Mouse (Mus musculus): ENCODE measurements around the gene Lama4.

Gene Lama4

GRCm38 (mm10) chr10:39056050-39056449 is 90.7 kb downstream of the Lama4 start:
- DNase-seq: no peak

- DNase-seq: peak; percentile 19 to 55
These were observed 99.4 kb downstream of the Lama4 start for GRCm38 (mm10) chr10:39064732-39065131.

DNA sequence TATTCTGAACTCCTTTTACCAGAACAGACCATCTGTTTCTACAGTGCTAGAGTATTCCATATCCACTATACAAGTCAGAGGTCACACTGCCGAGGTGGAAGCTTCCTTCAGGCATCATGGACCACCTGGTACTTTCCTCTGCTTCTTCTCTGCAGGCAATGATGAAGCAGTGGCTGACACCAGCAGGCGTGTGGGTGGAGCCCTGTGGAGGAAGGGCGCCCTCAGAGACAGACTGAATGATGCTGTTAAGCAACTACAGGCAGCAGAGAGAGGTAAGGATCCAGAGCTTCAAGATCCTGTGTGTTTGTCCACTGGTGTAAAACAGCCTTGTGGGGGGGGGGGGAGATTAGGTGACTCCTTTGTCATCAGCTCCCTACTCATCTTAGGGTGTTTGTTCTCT is 100.1 kb downstream of the Lama4 start:
- no peak for DNase-seq

DNA sequence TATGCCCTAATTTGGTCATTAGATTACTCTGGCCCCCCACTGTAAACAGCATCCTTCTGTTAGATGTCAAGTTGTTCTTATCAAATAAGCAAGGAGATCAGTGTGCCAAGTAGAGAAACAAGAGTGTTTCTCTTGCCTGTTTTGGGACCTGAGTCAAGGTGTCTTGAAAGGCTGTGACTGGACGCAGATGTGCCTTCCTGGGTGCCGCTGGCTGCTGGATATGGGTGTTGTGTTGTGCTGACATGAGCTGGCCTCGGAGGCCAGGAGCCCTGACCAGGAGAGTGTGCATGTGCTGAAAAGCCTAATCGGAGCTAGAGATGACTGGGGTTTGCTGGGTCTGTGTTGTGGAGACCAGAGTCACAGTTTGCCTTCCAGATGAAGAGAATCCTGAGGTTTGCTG is 100.7 kb downstream of the Lama4 start:
- DNase-seq: no peak

GRCm38 (mm10) chr10:39066962-39067361 is 101.6 kb downstream of the Lama4 start:
- DNase-seq: peak; percentile 47 to 70

- DNase-seq: no peak
These were observed 106.7 kb downstream of the Lama4 start for GRCm38 (mm10) chr10:39072048-39072447.

DNA sequence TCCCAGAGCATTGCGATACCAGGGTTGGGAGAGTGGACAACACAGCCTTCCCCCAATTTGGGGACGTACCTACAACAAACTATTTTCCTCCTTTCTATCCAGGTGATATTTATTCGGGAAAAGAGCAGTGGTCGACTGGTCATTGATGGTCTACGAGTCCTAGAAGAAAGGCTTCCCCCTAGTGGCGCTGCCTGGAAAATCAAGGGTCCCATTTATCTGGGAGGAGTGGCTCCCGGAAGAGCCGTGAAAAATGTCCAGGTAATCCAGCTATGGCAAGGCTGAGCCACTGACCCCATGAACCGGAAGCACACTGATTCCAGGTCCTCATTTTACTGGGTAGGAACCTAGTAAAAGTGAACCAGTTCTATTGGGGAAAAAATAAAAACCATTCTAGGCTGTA is 131.7 kb downstream of the Lama4 start:
- DNase-seq: peak; percentile 61 to 76

DNA sequence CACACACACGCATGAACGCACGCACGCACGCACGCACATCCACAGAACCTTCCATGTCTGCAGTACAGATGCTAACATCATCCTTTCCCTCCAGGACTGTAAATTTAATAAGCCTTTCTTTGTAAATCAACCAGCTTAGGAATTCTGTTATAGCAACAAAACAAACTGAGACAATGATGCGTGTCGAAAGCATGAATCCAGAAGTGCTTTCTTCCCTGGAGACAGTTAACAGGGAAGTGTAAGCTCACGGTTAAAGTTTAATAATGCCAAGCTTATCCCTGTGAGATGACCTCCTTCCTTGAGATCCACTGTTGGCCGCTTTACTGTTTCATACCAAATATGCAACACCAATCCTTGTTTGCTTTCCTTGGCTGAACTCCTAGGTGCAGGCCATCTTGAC is 133.4 kb downstream of the Lama4 start:
- DNase-seq: no peak

GRCm38 (mm10) chr10:39104803-39105449 is 139.6 kb downstream of the Lama4 start:
- DNase-seq: no peak

DNA sequence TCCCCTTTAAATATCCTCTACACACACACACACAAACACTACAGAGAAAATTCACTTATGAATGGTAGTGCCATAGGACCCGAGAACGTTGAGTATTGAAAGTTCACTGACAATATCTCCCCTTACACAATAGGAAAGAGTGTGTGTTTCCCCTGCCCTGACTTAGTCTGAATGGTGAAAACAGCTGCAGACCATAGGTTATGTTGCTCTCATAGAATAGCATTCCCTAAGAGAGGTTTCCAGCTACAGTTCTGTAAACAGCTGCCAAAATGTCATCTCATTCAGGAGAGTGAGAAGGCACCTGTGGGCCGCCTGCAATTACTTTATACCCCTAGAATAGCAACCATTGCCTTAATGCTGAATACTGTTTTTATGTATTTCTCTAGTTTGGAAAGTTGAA is 141.1 kb downstream of the Lama4 start:
- DNase-seq: no peak

- no peak for DNase-seq
These were observed 141.6 kb downstream of the Lama4 start for GRCm38 (mm10) chr10:39106935-39107334.

DNA sequence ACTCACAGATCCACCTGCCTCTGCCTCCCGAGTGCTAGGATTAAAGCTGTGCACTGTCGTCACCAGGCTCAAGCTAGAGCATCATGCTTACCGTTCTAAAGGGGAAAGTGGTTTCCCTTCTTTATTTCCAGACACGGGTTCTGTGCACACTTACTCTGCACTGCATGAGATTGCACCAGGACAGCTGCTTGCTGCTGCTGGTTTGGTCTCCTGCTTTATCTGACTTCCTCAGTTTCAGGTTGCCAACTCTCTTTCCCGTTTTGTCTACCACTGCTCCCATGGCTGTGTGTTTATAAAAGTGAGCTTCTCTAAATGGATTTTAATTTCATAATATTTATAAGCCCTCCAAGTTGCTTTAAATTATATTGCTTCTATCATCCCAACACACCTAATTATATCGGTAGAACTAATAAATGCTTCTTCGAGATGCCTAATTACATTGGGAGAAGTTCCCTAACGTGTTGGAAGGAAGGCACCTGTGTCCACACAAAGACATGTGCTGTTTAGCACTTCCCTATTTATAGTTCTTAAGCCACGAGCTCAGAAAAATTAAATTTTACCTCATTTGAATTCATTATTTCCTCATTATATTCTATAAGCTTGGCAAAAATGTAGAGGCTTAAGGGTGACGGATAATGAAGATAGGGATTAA is 143.6 kb downstream of the Lama4 start:
- DNase-seq: no peak

DNA sequence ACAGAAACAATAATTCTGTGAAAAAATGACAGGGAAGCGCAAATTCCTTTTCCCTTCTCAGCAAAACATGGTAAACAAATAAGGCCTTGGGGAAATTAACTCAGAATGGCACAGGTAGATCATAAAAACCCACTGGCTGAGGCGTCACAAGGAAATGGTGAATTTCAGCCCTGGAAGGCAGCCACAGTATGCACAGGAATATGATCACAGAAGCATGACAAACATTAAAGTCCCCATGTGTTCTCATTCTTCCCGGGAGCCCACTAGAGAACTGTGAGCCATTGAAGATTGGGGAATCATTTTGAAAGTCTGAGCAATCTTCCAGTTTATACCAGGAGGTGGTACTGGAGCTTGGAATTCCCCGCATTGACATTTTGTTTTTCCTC is 144.2 kb downstream of the Lama4 start:
- DNase-seq: no peak

DNA sequence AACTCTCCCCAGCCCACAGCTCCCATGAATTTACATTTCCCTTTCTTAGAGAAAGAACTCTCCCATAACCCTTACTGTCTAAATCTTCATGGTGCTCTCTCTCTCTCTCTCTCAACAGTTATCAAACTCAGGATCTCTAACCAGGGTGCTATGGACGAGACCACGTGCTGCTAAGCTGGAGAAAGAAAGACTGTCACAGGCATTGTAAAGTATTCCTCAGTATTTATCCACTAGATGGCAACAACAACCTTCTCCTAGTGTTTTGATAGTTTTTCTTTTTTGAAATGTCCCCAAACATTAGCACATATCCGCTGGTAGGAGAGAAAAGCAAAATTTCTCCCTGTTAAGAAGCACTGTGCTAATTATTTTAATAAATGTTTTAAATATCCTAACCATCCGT is 156.1 kb downstream of the Lama4 start:
- DNase-seq: no peak

DNA sequence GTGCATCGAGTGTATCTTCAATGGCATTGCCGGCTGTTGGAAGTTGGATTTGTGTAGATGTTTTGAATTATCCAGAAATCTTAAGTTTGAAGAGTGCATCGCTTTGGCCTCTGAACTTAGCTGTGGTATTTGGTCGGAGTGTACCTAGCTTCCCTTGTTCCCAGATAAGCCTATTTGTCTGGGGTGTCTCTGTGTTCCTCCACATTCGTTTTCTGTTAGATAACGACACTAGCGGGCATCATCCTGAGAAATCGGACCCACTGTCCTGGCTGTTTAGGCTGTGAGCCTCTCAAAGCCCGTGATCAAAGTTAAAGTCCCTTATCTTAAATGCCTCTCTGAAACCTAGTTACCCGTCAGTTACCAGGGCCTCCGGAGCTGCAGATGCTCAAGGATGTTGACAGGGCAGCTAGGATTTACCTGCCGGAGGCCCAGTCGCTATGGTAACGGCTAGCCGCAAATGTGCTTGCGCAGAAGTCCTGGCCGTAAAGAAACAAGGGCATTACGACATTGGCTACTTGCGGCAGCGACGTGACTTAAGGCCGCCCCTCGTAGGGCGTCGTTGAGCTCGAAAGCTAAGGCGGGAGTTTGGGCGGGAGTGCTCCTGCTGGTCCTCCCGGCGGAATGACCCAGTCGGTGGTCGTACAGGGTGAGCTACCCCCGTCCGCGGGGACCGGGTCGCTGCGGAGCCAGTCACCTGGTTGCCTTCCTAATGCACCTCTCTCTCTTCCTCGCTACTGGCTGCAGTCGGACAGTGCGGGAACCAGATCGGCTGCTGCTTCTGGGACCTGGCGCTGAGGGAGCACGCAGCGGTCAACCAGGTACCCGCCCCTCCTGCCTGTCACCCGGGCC is 168.4 kb downstream of the Lama4 start, which contains the start of the genes Fam229b and Tube1:
Gene Fam229b (minus strand): TSS at position 453 of the 849 bp plus-strand sequence.
Gene Tube1 (plus strand): TSS at position 515 of the 849 bp plus-strand sequence.
- peak; percentile 93 to 95 for DNase-seq

DNA sequence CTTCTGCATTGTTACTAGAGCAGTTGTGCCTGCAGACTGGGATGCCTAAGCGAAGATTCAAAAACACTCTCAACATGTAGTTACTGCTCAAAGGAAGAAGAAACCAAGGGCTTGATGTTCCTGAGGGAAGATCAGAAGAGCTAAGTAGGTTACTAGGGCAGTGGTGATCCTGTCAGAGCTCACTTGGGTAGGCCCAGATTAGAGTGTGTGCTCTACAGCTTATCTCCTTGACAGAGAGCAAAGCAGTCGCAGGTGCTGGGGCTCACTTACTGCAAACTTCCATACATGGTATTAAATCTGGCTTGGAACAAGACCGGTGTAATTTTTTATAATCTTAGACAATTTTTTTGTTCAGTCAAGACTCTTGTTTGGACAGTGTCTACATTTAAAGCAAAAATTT is 172.5 kb downstream of the Lama4 start:
- no peak for DNase-seq

DNA sequence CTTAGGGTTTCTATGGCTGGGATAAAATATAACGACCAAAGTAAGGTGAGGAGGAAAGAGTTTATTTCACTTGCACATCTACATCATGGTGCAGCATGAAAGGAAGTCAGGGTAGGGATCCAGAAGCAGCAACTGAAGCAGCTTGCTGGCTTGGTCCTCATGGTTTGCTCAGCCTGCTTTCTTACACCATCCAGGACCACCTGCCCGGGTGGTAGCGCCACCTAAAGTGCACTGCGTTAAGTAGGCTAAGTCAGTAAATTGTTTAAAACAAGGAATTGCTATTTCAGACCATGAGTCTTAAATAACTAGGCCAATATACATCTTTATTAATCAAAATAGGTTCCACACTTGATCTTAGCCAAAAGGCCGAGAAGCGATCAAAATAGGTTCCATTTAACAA is 173.4 kb downstream of the Lama4 start:
- DNase-seq: no peak

DNA sequence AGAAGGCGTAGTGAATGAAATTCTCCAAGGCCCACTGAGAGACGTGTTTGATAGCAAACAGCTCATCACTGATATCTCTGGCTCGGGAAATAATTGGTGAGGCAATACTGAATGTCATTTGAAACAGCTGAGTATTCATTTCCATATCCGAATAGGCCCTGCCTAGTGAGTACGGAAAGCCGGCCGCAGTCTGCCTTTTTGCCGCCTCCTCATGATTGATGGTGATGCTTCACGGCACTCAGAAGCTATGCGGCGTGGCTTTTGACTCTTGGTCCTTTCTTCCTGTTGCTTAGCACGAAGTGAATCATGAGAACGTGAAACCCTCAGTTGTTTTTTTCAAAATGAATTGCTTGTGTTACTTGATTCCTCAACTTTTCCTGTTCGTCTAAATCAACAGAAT is 175.5 kb downstream of the Lama4 start:
- no peak for DNase-seq

DNA sequence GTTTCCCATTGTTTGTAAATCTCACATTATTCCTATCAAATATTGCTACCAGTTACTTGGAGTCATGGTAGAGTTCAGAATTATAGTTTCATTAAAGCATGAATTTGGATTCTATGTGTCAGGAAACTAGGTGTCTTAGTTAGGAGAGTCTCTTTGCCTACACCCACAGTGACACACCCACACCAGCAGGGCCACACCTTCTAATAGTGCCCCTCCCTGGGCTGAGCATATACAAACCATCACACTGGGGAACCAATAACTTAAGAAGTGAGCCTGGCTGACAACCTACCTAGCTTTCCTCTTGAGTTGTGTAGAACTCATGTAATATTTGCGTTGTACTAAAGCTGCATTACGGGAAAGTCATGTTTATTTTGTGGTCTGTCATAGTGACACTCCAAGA is 176.1 kb downstream of the Lama4 start:
- no peak for DNase-seq

DNA sequence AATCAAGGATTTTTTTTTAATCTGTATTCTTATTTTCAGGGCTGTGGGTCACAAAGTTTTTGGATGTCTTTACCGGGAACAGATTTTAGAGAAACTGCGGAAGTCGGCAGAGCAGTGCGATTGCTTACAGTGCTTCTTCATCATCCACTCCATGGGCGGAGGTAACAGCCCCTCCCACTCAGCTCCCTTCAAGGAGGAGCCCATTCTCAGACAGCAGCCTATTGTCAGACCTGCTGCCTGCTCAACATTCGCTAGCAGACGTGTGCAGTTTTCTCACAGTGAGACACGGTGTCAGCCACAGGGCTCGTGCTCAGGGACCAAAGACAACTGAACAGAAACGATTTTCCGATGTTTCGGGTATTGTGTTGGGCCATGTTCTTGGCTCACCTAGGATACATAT is 176.9 kb downstream of the Lama4 start:
- no peak for DNase-seq

GRCm38 (mm10) chr10:39156719-39157118 is 191.4 kb downstream of the Lama4 start:
- no peak for DNase-seq

DNA sequence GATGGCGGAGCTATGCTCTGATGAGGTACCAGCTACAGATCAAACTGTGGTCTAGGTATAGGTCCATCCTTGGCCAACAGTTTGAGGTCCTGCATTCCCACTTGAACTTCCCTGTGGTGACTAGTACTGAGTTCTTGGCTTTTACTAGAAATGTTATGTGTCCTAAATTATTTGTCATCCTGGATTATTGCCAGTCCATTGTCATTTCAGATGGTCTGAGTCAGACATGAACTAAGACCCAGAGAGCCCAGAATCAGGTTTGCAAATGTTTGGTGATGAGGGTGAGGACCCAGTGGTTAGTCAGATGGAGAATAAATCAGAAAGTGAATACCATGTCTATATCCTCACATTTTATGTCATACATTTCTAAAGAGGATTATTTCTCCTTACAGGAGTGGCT is 192.0 kb downstream of the Lama4 start:
- no peak for DNase-seq

DNA sequence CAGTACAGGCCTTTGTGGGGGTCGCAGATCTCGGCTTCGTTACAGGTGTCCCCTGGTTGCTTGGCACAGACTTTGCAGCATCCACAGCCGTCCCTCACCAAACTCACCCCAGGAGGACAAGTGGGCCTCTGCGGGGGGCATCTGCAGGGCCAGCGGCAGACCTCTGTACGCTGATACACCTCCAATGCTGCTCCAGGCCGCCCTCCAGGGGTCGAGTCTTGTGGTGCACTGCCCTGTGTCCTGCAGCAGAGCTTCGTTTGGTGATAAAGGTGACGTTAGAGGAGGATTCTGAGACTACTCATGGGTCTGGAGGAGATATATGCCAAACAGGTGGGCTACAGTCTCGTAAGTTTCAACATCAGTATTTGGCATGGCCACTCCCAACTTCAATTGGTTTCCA is 193.0 kb downstream of the Lama4 start:
- peak in 1 of 2 experiments; percentile 18 for DNase-seq
